Mouse (Mus musculus) gastrocnemius, postnatal 14 days (tissue): ENCODE data around the gene 2210010C04Rik. TPM values are rescaled to one million over a fixed set of nuclear protein-coding genes. Genes with fewer than 3 reads are reported as not detected.

Experiments
- DNase-seq: peaks from one replicate; pipeline ENCODE4 v3.0.0; 2021; ENCODE audit warnings: mixed read lengths
- intact Hi-C: fragments of 180-260 bp; cut with DNase I; formaldehyde crosslinking; loops from one replicate; pipeline ENCODE4 v1.15.1; 2025; ENCODE audit warnings: low total_unique reads
- long read RNA-seq, 2 experiments: library from polyadenylated mRNA; stranded (forward); transcript quantifications; one replicate each; pipeline ENCODE4 v2.0.0; 2021
- total RNA-seq, 2 experiments: library from RNA; stranded (reverse); gene quantifications; 2 replicates each; pipeline ENCODE4 v1.2.3; 2021

2210010C04Rik gene
- not detected for total RNA-seq
- long read RNA-seq, experiment 1: 0 reads
- long read RNA-seq, experiment 2: 0 reads

DNA sequence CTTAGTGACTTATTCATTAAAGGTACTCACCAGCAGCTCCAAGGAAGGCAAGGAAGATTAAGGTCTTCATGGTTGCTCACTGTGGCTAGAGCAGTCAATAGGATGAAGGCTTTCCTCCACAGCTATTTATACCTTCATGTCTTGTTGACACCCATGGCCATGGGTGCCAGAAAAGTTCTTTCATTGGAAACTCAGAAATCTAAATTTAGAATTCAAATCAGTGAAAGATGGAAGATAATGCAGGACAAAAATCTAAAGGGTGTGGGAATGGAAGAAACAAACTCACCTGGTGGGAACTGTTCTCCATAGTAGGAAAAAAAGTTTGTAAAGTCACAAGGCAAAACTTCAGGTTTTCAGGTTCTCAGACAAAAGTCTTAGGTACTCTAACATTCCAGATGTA, at the start of gene 2210010C04Rik:
2210010C04Rik (minus strand) TSS at position 101 of the 400 bp plus-strand sequence.
- DNase-seq: no peak

DNA sequence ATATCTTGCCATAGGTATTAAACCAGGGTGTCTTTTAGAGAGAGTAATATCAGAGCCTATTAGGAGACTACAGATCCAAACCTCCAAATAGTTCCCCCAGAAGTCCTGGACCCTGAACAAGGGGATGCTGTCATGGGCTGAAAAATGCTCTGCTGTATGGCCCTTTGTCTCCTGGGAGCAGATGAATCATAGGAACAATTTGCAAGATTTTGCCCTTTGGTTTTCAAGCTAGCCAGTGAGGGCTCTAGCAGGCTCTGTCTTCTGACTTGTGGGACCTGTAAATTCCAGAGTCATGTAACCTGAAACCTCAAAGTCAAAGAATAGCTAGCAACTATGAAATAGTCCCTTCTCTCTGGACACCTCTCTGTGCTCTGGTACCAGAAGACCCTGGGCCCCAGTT, 44.8 kb upstream of the 2210010C04Rik start:
- intact Hi-C loops: no loop called here
- no peak for DNase-seq

More for the DNA sequence above, at the start of gene 2210010C04Rik:
- intact Hi-C loops: no loop called here

DNA sequence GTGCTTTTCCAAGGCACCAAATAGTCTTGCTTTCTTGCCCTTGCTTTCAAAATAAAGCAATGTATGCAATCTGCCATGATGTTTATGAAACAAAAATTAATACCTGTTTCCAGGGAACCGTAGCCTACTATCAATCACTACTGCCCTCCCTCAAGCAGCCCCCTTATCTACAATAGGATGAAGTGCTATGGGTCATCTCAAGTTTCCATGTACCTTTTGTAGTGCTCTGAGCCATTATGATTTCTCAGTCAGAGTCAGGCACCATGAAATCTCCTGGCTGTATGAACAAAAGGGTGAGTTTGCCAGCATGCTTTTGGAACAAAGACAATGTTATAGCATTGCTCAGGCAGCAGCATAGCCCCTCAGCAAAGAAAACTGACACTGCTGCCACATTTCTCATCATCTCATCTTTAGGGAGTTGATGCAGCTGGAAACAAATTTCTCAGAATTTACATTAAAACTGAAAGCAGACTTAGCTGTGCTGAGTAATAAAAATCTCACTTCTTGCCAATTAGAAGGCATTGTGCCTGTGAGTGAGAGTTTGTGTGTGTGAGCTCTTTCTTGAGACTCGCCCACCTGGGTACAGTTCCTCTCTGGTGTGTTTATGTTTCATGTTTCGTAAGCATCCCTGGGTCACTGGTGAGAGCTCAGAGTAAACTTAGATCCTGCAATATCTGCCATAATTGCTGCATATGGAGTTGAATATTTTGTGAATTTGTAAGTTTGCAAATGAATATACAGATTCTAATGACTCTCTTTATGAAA, 43.4 kb upstream of the 2210010C04Rik start:
- intact Hi-C loops: no loop called here
- DNase-seq: no peak

DNA sequence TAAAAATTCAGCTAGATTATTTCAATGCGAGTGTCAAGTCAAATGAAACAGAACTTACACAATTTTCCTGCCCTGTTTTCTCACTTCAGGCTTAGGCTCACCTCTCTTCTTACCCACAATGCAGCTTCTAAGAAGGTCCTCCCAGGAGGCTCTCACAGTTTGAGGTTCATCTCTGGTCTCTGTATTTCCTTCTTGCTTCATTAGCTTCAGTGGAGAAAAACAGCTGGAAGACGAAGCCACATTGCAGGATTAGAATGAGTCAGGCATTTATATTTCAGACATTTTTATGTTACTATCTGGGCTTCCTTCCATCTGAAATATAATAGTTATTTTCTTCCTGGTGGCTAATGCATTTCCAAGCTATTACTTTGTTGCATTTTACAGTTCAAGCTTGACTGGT, 40.4 kb upstream of the 2210010C04Rik start:
- intact Hi-C loops: no loop called here
- no peak for DNase-seq

DNA sequence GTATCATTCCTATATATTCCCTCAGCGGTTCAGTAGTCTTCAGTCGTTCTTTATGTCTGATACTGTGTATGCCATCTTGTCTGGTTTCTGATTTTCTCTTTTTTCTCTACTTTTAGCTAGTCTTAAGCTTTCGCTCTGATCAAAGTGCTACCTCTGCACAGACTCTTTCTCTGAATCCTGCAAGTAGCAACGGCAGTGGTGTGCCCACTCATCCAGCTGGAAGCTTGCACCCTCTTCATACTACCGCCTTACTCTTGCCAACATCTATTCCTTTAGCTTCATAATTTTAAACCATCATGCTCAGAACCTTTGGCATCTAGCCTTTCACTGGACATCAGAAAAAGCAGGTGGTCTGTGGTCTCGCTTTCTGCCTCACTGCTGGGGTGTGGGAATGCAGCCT, 28.0 kb upstream of the 2210010C04Rik start:
- no peak for DNase-seq
- intact Hi-C loops: no loop called here

DNA sequence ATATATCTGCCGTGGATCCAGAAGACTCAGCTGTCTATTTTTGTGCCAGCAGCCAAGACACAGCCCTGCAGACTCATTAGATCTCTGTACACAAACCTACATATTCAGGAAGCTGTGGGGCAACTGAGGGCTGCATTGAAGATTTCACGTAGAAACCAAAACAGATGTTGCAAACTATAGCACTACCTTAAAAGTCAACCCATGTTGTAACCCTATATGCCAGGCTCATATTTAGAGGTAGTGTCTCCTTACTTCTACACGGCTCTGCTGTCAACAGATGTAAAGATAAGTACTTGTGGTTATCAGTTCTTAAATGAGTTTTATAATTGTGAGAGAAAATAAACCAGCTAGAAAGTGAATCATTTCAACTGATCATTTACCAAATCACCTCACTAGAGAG, 27.4 kb upstream of the 2210010C04Rik start:
- DNase-seq: no peak
- intact Hi-C loops: no loop called here

DNA sequence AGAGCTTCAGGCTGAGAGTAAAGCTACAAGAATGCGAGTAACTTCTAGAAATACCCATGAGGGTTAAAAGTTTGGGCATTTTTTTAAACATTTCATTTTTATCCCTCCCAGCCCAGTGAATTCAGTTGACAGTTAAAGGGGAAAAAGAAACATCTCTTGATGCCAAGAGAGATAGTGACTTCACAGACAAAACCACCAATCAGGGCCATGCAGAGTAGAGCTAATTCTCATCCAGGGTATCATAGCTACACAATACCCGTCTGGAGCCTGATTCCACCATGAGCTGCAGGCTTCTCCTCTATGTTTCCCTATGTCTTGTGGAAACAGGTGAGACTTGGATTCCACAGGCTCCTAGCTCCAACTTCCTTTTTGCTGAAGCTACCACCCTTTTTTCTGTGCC, 26.8 kb upstream of the 2210010C04Rik start:
- intact Hi-C loops: no loop called here
- no peak for DNase-seq

DNA sequence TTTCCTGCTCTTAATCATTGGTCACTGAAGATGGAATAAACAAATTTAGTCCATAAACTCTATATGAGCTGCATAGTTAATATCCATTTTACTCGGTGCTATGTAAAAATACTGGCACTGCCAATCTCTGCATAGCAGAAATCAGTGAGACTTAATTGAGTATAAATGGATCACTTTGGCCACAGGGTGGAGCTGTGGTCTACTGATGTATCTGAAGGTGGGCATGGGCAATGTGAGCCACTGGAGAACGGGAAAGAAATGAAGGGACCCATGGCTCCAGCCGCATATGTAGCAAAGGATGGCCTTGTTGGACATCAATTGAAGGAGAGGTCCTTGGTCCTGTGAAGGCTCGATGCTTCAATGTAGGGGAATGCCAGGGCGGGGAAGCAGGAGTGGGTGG, 25.8 kb upstream of the 2210010C04Rik start:
- DNase-seq: no peak
- intact Hi-C loops: no loop called here

DNA sequence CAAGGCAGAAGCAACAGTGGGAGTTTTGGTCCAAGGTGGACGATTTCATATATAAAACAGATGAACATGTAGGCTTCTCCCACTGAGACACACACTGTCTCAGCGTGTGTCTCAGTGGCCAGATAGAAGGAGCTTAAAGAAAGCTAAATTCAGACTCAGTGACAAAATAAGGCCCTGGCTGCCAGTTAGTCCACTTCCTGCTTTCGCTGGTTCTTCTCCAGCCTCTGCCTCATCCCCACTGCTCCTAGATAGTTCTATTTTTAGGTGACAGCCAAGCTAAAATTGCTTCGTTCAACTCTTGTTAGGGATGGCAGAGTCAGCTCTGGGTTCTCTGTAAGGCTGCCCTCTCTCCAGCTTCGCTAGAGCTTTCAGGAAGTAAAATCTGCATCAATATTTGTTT, 22.3 kb upstream of the 2210010C04Rik start:
- intact Hi-C loops: no loop called here
- DNase-seq: no peak

DNA sequence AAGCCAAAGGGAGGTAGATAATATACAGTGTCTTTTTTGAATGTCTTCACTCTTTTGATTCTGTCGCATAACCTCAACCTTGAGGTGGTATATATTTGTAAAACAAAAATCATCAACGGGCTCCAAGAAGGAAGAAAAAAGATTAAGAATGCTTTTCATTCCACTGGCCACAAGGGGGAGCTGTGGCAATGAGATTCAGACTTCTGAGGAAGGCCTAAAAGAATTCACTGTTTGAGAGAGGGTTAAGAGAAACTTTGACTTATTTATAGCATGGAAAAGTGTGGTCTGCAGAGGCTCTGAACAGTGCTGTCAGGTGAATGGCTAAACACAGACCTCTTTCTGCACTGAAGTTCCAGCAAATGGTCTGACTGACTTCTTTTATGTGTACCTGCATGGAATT, 20.3 kb upstream of the 2210010C04Rik start:
- intact Hi-C loops: no loop called here
- no peak for DNase-seq

DNA sequence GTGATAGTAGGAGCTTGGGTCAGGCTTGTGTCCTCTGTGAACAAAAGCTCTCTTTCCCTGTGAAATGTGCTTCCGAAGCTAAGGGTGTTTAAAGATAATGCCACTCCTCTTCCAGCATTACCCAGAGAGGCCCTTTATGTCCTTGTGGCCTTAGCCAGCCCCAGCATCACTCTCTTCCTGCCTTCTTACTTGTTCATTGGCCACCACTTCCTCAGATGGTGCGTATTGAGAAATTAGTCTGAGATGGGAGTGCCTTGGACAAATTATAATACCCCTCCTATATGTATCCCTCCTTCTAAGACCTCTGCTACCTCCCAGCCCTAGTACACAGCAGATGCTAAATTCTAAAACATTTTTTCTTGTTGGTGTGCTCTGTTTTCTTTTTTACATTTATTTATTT, 19.1 kb upstream of the 2210010C04Rik start:
- intact Hi-C loops: no loop called here
- DNase-seq: no peak

DNA sequence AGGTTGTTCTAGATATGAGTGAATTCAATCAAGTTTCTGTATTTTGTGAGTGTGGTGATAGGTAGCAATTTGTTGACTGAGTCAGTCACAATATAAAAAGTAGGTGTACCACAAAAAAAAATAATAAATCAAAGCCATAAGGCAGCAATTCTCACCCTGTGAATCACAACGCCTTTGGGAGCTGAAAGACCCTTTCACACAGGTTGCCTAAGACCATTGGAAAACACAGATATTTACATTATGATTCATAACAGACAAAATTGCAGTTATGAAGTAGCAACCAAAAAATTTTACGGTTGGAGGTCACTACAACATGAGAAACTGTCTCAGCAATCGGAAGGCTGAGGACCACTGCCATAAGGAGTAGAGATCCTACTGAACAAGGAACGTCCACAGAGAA, 16.5 kb upstream of the 2210010C04Rik start:
- intact Hi-C loops: no loop called here

DNA sequence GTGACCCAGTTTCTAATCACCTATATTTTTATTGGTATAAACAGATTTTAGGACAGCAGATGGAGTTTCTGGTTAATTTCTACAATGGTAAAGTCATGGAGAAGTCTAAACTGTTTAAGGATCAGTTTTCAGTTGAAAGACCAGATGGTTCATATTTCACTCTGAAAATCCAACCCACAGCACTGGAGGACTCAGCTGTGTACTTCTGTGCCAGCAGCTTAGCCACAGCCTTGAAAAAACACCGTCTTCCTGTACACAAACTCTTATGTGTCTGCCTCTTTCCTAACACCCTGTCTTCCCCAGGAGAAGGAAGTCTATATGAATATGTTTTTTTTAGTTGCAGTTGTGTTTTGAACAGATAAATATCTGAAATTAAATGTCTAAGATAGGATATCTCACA, 13.3 kb upstream of the 2210010C04Rik start:
- intact Hi-C loops: no loop called here
- DNase-seq: no peak

More for the DNA sequence above, 16.5 kb upstream of the 2210010C04Rik start:
- DNase-seq: no peak

DNA sequence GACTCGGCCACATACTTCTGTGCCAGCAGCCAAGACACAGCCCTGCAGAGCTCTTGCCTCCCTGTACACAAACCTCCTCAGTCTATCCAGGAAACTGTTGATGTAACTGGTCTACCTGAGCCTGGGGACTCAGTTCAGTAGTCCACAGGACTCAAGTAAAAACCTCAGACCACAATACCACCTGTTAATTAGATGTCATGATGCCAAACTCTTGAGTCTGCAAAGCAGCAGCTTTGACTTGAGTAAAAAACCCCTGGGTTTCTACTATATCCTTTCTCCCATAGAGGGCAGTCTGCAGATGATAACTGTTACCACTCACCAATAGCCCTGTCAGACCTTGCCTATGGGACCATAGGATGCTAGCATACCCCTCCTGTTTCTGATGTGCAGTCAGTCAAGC, 12.7 kb upstream of the 2210010C04Rik start:
- intact Hi-C loops: no loop called here
- no peak for DNase-seq

DNA sequence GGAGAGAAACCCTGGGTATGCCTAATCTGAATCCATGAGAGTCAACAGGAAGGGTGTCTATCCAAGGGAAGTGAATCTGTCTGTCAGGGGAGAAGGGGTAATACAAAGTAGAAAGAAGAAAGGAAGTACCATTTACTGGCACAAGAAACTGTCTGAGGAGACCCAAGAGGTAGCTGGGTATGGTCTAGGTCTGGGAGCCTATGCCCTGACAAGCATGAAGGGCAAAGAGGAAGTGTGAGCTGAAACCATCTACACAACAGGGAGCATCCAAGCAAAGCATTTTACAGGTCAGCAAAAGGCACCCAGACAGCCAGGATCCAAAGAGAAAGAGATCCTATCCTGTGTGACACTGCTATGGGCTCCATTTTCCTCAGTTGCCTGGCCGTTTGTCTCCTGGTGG, 11.9 kb upstream of the 2210010C04Rik start:
- DNase-seq: no peak

DNA sequence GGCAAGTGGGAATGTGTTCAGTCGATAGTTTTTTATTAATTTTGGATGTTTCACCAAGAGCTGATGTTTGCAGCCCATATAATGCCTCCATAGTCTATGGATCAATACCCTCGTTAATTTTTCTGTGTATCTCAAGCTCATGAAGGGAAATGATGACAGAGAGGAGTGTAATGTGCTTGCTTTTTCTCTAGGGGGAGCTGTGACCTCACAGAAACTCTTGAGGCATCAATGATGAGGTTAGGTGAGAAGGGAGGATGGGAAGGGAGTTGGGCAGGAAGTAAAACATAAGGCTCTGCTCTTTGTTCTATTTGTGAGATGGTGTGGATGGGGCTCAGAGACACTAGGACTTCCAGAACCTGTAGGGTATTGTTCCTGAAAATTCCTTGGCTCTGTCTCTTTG, 11.2 kb upstream of the 2210010C04Rik start:
- DNase-seq: no peak
- intact Hi-C loops: no loop called here

More for the DNA sequence above, 11.9 kb upstream of the 2210010C04Rik start:
- intact Hi-C loops: no loop called here

DNA sequence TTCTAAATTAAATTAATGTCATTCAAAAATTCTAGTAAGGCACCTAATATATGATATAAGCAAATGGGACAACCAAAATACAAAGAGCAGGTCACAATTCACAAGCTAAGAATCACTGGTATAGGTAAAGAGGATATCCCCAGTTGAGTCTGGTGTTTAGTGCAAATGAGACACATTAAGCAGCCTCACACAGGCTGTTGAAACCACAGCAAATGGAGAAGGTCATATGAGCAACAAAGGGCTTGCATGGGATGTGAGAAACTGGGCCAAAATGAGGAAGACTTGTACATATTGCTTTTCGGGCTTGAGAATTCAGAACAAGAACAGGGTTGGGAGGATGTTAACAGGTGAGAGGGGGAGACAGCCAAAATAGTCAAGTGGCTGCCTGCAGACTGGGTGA, 9.4 kb upstream of the 2210010C04Rik start:
- intact Hi-C loops: no loop called here
- no peak for DNase-seq

DNA sequence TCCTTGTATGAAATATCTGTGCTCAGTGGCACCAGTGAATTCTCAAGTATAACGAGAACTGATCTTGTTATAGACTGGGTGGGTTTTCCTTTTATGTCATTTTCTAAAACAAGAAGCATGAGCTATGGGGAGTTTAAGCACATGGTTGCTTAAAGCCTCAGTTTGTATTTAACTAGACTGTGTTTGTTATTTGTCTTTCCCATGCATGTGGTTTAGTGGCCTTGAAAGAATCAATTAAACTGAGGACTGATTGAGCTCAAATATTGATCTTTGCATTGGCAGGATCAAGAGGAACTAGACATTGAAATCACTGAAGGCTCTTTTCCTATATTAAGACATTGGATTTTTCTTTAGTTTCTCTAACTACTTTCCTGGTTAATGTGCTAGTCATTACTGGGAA, 9.0 kb upstream of the 2210010C04Rik start:
- intact Hi-C loops: no loop called here
- DNase-seq: no peak

DNA sequence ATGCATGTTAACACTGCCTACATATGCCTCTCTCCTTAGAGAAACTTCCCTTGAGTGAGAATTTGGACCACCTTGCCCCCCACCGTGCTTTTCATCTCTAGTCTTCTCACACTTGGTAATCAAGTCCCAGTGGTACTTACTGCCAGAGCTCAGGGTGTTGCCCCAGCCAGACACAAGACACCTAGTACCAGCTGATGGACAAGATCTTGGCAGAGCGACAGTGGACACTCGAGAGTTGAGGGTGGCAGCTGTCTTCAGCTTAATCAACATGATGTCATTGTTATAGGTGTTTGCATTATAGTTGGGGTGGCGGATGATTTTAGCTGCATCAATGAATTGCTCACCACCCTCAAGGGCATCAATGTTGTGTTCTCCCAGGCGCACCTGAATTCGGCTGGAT, 2.5 kb downstream of the 2210010C04Rik start:
- DNase-seq: no peak
- intact Hi-C loops: no loop called here

DNA sequence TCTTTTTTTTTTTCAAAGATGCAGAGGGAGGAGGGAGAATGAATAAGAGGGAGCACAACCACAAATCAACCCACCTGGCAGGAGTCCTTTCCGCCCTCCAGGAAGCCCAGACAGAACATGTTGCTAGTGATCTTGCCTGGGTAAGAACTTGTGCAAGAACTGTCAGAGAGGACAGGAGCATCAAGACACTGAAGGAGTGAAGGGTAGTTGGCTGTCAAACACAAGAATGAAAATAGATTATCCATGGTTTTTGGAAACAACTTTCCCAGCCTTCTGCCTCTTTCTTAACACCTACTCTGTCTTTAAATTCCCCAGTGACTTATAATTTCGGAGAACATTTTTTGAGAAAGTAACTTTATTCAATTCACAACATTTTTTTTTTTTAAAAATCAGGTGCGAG, 3.1 kb downstream of the 2210010C04Rik start:
- intact Hi-C loops: no loop called here

DNA sequence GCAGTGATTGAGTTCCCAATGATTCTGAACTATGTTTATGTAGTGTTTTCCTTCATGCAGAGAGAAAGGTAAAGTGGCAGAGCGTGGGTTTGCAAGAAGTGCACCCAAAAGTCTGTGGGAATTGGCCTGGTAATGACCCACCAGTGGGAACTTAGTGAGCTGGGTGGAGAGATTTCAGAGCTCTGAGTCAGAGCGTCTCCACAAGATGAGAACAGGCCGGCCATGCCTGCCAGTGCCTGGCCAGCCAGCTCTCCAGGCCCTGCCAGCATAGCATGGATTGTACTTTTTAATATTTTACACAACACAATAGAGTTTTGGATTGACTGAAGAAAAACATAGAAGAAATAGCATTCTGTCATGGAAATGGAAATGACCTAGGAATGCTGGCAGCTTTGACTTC, 4.5 kb downstream of the 2210010C04Rik start:
- intact Hi-C loops: no loop called here
- DNase-seq: no peak

More for the DNA sequence above, 3.1 kb downstream of the 2210010C04Rik start:
- no peak for DNase-seq

DNA sequence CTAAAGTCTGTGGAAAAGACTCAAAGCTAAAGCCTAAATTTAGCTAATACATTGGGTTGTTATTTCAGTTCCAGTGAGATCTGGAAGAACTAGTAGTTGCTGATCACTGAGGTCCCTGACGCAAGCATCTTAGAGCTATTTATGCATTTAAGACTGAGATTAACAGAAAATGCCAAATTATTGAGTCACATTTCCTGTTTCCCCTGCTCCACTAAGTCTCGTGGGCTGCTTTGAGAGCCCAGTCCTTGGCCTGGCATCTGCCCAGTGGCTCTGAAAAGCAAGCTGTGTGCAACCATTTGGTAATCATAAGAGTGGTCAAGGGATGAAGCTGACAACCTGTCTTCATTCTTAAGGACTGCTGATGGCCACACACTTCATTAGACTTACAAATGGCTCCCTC, 8.3 kb downstream of the 2210010C04Rik start:
- intact Hi-C loops: no loop called here
- DNase-seq: peak; percentile 11
